Mouse (Mus musculus) lung, postnatal 0 days (tissue): ENCODE results near the gene Cant1. TPM values are rescaled to one million over a fixed set of nuclear protein-coding genes. Genes with fewer than 3 reads are reported as not detected.

Experiments used
- ATAC-seq: fragments of 200-750 bp; cut with Nextera tagmentation; 2 replicates; pipeline ENCODE4 v1.8.0; 2017; ENCODE audit warnings: moderate library complexity
- DNase-seq: peaks from one replicate; pipeline ENCODE4 v3.0.0-alpha.2; 2016; ENCODE audit warnings: low spot score
- H3K27ac ChIP-seq: fragments of 300-500 bp; sonication (generic); 2 replicates; pipeline ENCODE4 v1.5.1; 2014; ENCODE audit warnings: antibody characterized with exemption, mild to moderate bottlenecking, low read length, mixed read lengths
- H3K27me3 ChIP-seq: fragments of 300-500 bp; sonication (generic); replicated peaks from 2 replicates; pipeline ENCODE4 v1.6.1; 2014; ENCODE audit warnings: low read length, mixed read lengths; ENCODE audit not compliant: insufficient read depth
- H3K36me3 ChIP-seq: fragments of 300-500 bp; sonication (generic); 2 replicates; pipeline ENCODE4 v1.6.1; 2014; ENCODE audit warnings: low read length, mixed read lengths; ENCODE audit not compliant: insufficient read depth
- H3K4me1 ChIP-seq: fragments of 300-500 bp; sonication (generic); 2 replicates; pipeline ENCODE4 v1.6.1; 2014; ENCODE audit warnings: antibody characterized with exemption, low read depth, low read length, mixed read lengths; ENCODE audit not compliant: insufficient read depth
- H3K4me2 ChIP-seq: fragments of 300-500 bp; sonication (generic); replicated peaks from 2 replicates; pipeline ENCODE4 v1.6.1; 2014; ENCODE audit warnings: low read depth, mild to moderate bottlenecking, low read length, moderate library complexity, mixed read lengths
- H3K4me3 ChIP-seq: fragments of 300-500 bp; sonication (generic); 2 replicates; pipeline ENCODE4 v1.5.1; 2014; ENCODE audit warnings: low read depth, low read length
- H3K9ac ChIP-seq: fragments of 300-500 bp; sonication (generic); replicated peaks from 2 replicates; pipeline ENCODE4 v1.6.1; 2014; ENCODE audit warnings: low read depth, mild to moderate bottlenecking
- H3K9me3 ChIP-seq: fragments of 300-500 bp; sonication (generic); 2 replicates; pipeline ENCODE4 v1.6.1; 2016; ENCODE audit warnings: low read length, mixed read lengths
- CTCF ChIP-seq: IDR thresholded peaks from 2 replicates; pipeline ENCODE4 v1.5.1; 2016; ENCODE audit warnings: antibody characterized with exemption, mild to moderate bottlenecking
- EP300 ChIP-seq: IDR thresholded peaks from 2 replicates; pipeline ENCODE4 v1.6.1; 2016; ENCODE audit warnings: antibody characterized with exemption, mild to moderate bottlenecking, control low read depth
- WGBS: fragments of 180-500 bp; shearing (Covaris S2); extraction: QIAGEN DNeasy Blood & Tissue Kit; methylation state at CpG from one replicate; pipeline ENCODE4 v1.1.7; 2014; 5-methylcytosine and 5-hydroxymethylcytosine counted together
- polyA plus RNA-seq: library from polyadenylated mRNA; unstranded; fragments of >200 nt; fragmentation: Nextera tagmentation; extraction: Ambion mirVana; gene quantifications from 2 replicates; pipeline ENCODE4 v1.2.1, GENCODE M21; 2015

Gene Cant1
- polyA plus RNA-seq, 1 experiment from 2014 or later: 21.3 TPM

- no peak for ATAC-seq
- DNase-seq: no peak
- no peak overlapping the region for H3K4me3 ChIP-seq
- no peak overlapping the region for H3K9ac ChIP-seq
- H3K4me1 ChIP-seq: peaks cover 27% of the 10 kb centered on the region
- H3K4me2 ChIP-seq: no peak overlapping the region
- no peaks in the 10 kb centered on the region for H3K36me3 ChIP-seq
- no peak overlapping the region for H3K27ac ChIP-seq
- TF ChIP-seq EP300 (no peak), CTCF (no peak)
- H3K9me3 ChIP-seq: no peaks in the 10 kb centered on the region
- WGBS: 79% methylated on average over 16 of the region's 16 CpGs
- no peaks in the 10 kb centered on the region for H3K27me3 ChIP-seq
Measured at GRCm38 (mm10) chr11:118431100-118431948, 12.4 kb upstream of the Cant1 start.

DNA sequence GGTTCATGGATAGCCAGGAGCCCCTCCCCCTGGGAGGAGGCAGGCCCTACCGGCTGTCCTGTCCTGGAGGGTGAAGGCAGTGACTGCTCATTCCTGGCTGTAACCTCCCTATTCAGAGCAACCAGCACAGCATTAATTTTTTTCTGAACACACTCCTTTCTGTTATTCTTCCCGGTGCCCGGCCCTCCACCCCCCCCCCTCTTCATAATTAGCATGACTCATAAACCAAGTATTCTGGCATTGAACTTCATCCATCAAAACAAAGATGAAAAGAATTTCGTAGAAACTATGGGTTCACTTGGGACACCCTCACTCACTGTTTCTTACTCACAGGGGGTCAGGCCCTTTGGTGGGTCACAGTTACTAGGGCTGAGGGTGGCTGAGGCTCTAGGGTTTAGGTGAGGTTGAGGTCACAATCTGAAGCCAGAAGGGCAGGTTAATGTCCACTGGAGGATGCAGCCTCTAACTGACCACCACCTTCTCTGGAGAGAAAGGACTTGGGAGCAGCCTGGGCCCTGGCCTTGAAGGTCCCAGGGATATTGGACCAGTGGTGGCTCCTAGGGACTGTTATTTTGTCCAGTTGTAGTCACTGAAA is 11.5 kb upstream of the Cant1 start:
- H3K4me2 ChIP-seq: 0 out of 2 replicates have a peak overlapping the region, but pooled peaks have one; percentile 2
- no peaks in the 10 kb centered on the region for H3K27me3 ChIP-seq
- no peaks in the 10 kb centered on the region for H3K9me3 ChIP-seq
- H3K36me3 ChIP-seq: no peaks in the 10 kb centered on the region
- H3K4me3 ChIP-seq: no peak overlapping the region
- peaks cover 27% of the 10 kb centered on the region for H3K4me1 ChIP-seq
- no peak overlapping the region for H3K9ac ChIP-seq
- TF ChIP-seq EP300 (peak; percentile 48; the same call in 1 of the 2 replicates), CTCF (no peak)
- DNase-seq (peak; percentile 62), ATAC-seq (peak; percentile 49; the same call in 1 of the 2 replicates)
- no peak overlapping the region for H3K27ac ChIP-seq
- 11% methylated on average over 4 of the region's 4 CpGs for WGBS

DNA sequence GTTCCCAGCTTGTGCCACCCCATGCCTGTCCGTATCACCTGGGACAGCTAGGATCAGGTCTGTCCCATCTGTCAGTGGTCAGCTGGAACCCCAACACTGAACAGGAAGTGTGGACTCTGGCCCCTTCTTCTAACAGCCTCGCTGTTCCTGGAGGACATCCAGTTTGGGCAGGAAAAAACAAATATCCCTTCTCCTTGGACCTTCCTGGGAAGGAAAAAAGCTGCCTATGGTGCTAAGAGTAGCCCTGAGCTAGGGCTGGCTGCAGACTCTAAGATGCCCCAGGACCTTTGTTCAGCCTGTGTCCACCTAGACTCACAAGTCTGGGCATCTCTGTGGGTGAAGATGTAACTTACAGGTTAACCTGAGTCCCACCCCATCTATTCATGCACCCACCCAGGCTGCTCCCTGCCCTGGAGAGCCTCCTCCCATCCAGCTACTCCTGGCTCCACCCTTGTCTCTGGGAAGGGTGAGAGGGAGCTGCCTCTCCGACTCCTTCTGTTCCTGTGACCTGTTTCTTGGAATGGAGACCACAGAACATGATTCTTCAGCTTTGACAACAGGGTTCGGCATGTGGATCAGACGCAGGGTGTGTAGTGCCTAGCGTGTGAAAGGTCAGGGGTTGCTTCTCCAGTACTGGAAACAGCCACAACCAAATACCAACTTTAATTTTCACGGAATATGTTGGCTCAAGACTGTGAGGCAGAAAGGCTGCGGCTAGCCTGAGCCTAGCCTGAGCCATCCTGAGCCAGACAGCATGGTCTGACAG is 10.2 kb upstream of the Cant1 start:
- DNase-seq: no peak
- H3K9ac ChIP-seq: peak overlapping the region; percentile 3; the same call in 1 of the 2 replicates

DNA sequence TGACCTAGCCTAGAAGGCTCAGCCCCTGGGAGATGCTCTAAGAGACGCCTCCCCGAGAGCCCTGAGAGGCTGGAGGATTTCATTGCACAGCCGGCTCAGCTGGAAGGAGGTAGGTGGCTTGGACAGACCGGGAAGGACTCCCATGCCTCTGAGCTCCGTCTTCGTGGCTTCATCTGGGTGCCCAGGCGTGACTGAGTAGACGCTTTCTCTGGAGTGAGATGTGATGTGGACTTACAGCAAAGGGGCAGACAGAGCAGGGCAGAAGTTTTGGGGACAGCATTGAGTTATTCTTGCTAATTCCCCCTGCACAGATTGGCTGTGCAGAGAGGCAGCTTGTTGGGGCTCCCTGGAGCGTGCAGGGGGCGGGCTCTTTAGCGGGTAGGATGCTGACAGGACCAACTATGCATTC is 9.6 kb upstream of the Cant1 start:
- WGBS: 7% methylated on average over 11 of the region's 11 CpGs
- Histone ChIP-seq H3K9me3 (no peaks in the 10 kb centered on the region), H3K4me3 (peak overlapping the region; percentile 15; the same call in 1 of the 2 replicates), H3K27me3 (no peaks in the 10 kb centered on the region), H3K36me3 (no peaks in the 10 kb centered on the region), H3K9ac (peak overlapping the region; percentile 3; the same call in 1 of the 2 replicates), H3K4me1 (peaks cover 30% of the 10 kb centered on the region), H3K27ac (peak overlapping the region; percentile 71), H3K4me2 (peak overlapping the region; percentile 37)
- ATAC-seq: no peak; the same call in 1 of the 2 replicates
- no peak for TF ChIP-seq EP300
- no peak for TF ChIP-seq CTCF
- no peak for DNase-seq

More for the DNA sequence above, 10.2 kb upstream of the Cant1 start:
- Histone ChIP-seq H3K9me3 (no peaks in the 10 kb centered on the region), H3K27ac (peak overlapping the region; percentile 71; the same call in 1 of the 2 replicates), H3K4me2 (peak overlapping the region; percentile 37), H3K27me3 (no peaks in the 10 kb centered on the region), H3K36me3 (no peaks in the 10 kb centered on the region), H3K4me3 (peak overlapping the region; percentile 15; the same call in 1 of the 2 replicates), H3K4me1 (peaks cover 27% of the 10 kb centered on the region)
- WGBS: 37% methylated on average over 8 of the region's 8 CpGs
- ATAC-seq: no peak
- TF ChIP-seq EP300: no peak
- TF ChIP-seq CTCF: no peak

- TF ChIP-seq CTCF (peak; percentile 23), EP300 (no peak)
- Histone ChIP-seq H3K36me3 (no peaks in the 10 kb centered on the region), H3K4me1 (peaks cover 28% of the 10 kb centered on the region; the same call in 1 of the 2 replicates), H3K27ac (peak within 1 kb of the TSS; percentile 71), H3K4me3 (peak within 1 kb of the TSS; percentile 15; the same call in 1 of the 2 replicates), H3K27me3 (no peaks in the 10 kb centered on the region), H3K9ac (peak within 1 kb of the TSS; percentile 3; the same call in 1 of the 2 replicates), H3K9me3 (no peaks in the 10 kb centered on the region), H3K4me2 (peak within 1 kb of the TSS; percentile 37)
- no peak for ATAC-seq
- no peak for DNase-seq
- 2% methylated on average over 8 of the region's 8 CpGs for WGBS
Measured at GRCm38 (mm10) chr11:118427986-118428385, 9.1 kb upstream of the Cant1 start, which contains the start of gene C1qtnf1. Gene C1qtnf1, plus strand, starts transcription at chr11:118428203.
